Mouse (Mus musculus) kidney, adult 2 months (tissue): Measurements from ENCODE around the gene Atpif1.

ENCODE experiments used
- CTCF ChIP-seq: fragments of 200-500 bp; conservative IDR thresholded peaks from 2 replicates; pipeline ENCODE4 v1.5.1; 2011; ENCODE audit warnings: low read depth, mild to moderate bottlenecking, control low read depth, low read length, moderate library complexity, mixed read lengths; ENCODE audit not compliant: insufficient read depth, insufficient read length
- POLR2A ChIP-seq: fragments of 200-500 bp; IDR thresholded peaks from one replicate; pipeline ENCODE4 v1.6.1; 2011; ENCODE audit warnings: low read depth, low read length, control low read depth

DNA sequence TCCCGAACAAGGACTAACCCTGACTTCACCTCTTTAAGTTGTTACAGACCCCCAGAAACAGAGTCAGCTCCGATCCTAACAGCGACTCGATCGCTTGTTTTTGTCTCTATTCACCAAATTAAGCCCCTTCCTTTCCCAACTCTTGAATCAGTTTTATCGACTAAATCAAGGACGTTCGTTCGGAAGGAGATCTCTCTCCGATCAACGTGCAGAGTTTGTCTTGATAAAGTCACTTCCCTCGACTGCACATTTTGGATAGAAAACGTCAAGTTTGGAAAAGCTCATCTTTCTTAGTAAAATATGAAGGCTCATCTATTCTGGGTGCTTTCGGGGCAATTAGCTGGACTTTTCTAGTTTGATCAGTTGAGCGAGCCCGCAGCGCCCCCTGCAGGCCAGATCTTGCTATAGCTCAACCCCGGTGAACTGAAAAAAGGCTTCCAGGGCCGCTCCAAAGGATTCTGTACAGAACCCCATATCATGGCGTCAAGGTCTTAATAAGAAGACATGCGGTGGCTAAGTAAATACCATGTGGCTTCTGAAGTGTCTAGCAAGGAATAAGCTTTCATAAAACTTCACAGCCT is 18.8 kb downstream of the Atpif1 start:
- TF ChIP-seq CTCF (peak; percentile 84), POLR2A (no peak)
